Mouse (Mus musculus) neural tube, embryonic 14.5 days (tissue): ENCODE results near the gene Nme3. TPM values are rescaled to one million over a fixed set of nuclear protein-coding genes. Genes with fewer than 3 reads are reported as not detected.
"Not testable (repeated sequence)": the region's sequence is repeated elsewhere in the genome, so short reads cannot be mapped to it uniquely, and the experiment has no call there.

Experiments used
- ATAC-seq: fragments of 200-750 bp; cut with Nextera tagmentation; 2 replicates; pipeline ENCODE4 v1.8.0; 2017; ENCODE audit warnings: low read depth, mild to moderate bottlenecking, moderate TSS enrichment, moderate library complexity
- H3K27ac ChIP-seq: fragments of 300-500 bp; sonication (generic); 2 replicates; pipeline ENCODE4 v1.5.1; 2014; ENCODE audit warnings: low read depth, mild to moderate bottlenecking, control low read depth, low read length, moderate library complexity, mixed read lengths
- H3K27me3 ChIP-seq: fragments of 300-500 bp; sonication (generic); 2 replicates; pipeline ENCODE4 v1.6.1; 2014; ENCODE audit warnings: low read length; ENCODE audit not compliant: control insufficient read depth, insufficient read depth
- H3K36me3 ChIP-seq: fragments of 300-500 bp; sonication (generic); 2 replicates; pipeline ENCODE4 v1.6.1; 2014; ENCODE audit warnings: low read length, mixed read lengths; ENCODE audit not compliant: control insufficient read depth, insufficient read depth
- H3K4me1 ChIP-seq: fragments of 300-500 bp; sonication (generic); 2 replicates; pipeline ENCODE4 v1.6.1; 2014; ENCODE audit warnings: low read length; ENCODE audit not compliant: control insufficient read depth, insufficient read depth
- H3K4me2 ChIP-seq: fragments of 300-500 bp; sonication (generic); 2 replicates; pipeline ENCODE4 v1.6.1; 2014; ENCODE audit warnings: mild to moderate bottlenecking, low read depth, low read length, control low read depth
- H3K4me3 ChIP-seq: fragments of 300-500 bp; sonication (generic); 2 replicates; pipeline ENCODE4 v1.5.1; 2014; ENCODE audit warnings: low read depth, low read length, control low read depth, mixed read lengths
- H3K9ac ChIP-seq: fragments of 300-500 bp; sonication (generic); replicated peaks from 2 replicates; pipeline ENCODE4 v1.6.1; 2014; ENCODE audit warnings: low read depth, mild to moderate bottlenecking, control low read depth, low read length, mixed read lengths
- H3K9me3 ChIP-seq: fragments of 300-500 bp; sonication (generic); 2 replicates; pipeline ENCODE4 v1.6.1; 2016; ENCODE audit warnings: low read length; ENCODE audit not compliant: control insufficient read depth
- WGBS: fragments of 180-500 bp; shearing (Covaris S2); extraction: QIAGEN DNeasy Blood & Tissue Kit; methylation state at CpG from one replicate; pipeline ENCODE4 v1.1.7; 2014; 5-methylcytosine and 5-hydroxymethylcytosine counted together
- polyA plus RNA-seq: library from polyadenylated mRNA; unstranded; fragments of >200 nt; fragmentation: Nextera tagmentation; extraction: Ambion mirVana; gene quantifications from 2 replicates; pipeline ENCODE4 v1.2.1, GENCODE M21; 2014

The Nme3 gene
- polyA plus RNA-seq, 1 experiment from 2014 or later, result 115 TPM

- Histone ChIP-seq H3K9ac (peak overlapping the region; percentile 82), H3K4me2 (peak overlapping the region; percentile 77), H3K27ac (no peak overlapping the region), H3K4me1 (peaks cover 19% of the 10 kb centered on the region), H3K4me3 (peak overlapping the region; percentile 92), H3K27me3 (no peaks in the 10 kb centered on the region), H3K36me3 (no peaks in the 10 kb centered on the region), H3K9me3 (no peaks in the 10 kb centered on the region)
- no peak for ATAC-seq
Measured at GRCm38 (mm10) chr17:24935666-24936065, 39.4 kb downstream of the Nme3 start.

DNA sequence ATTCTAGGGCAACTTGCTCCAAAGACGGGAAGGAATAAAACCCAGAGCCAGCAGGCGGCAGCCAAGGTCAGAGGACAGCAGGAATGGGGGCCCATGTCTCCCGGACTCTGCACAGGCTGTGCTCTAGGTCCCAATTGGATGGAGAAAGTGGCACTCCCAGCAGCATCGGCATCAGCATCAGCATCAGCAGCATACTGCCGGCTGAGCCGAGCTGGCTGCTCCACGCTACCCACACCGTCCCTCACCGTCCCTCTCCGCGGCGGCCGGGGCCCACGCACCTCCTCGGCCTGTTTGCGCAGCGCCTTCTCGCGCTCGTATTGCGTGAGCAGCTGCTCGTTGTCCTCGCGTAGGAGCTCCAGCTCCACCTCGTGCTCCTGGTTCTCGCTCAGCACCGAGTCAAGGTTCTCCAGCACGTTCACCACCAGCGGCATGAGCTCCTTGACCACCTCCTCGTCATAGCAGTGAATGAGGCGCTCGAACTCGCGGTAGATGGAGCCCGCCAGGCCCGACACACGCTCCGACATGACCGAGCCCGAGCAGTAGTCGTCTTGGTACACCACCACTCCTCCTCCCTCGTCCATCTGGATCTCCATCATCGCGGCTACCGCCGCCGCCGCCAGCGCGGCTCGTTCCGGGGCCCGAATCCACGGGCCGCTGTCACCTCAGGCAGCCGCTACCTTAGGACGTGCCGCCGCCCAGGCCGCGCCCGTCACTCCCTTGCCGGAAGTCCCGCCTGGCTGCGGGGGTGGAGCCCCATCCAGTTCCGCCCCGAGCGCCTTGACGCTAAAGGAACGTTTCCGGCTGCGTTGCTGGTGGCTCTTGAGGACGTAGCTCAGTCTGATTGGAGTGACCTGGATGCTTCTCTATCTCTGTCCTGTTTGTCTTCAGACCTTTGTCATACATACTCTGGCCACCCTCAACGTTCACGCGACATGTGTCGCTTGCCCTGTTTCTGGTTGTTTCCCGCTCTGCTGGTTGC is 40.2 kb downstream of the Nme3 start, which contains the start of gene Mapk8ip3:
Gene Mapk8ip3, minus strand, starts transcription at position 719 of the 979 bp plus-strand sequence.
- Histone ChIP-seq H3K4me1 (peaks cover 19% of the 10 kb centered on the region), H3K9me3 (no peaks in the 10 kb centered on the region), H3K9ac (peak within 1 kb of the TSS; percentile 82), H3K27ac (peak within 1 kb of the TSS; percentile 83), H3K4me3 (peak within 1 kb of the TSS; percentile 92), H3K36me3 (no peaks in the 10 kb centered on the region), H3K4me2 (peak within 1 kb of the TSS; percentile 77), H3K27me3 (no peaks in the 10 kb centered on the region)
- peak; percentile 99 for ATAC-seq
- 1% methylated on average over 78 of the region's 78 CpGs for WGBS

DNA sequence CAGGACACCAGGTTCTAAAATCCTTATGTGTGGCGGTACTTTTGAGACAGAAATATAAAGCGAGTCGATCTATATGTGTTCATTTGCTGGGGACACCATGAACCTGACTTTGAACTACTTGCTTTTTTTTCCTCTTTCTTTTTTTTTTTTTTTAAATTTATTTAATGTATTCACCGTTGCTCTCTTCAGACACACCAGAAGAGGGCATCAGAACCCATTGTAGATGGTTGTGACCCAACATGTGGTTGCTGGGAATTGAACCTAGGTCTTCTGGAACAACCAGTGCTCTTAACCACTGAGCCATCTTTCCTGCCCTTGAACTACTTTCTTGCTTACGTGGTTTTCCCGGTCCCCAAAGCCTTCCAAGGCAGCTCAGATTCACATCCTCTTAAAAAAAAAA is 41.0 kb downstream of the Nme3 start:
- Histone ChIP-seq H3K36me3 (no peaks in the 10 kb centered on the region), H3K9ac (peak overlapping the region; percentile 53; the same call in 1 of the 2 replicates), H3K4me1 (peaks cover 19% of the 10 kb centered on the region), H3K27me3 (no peaks in the 10 kb centered on the region), H3K9me3 (no peaks in the 10 kb centered on the region), H3K27ac (peak overlapping the region; percentile 83), H3K4me3 (peak overlapping the region; percentile 92), H3K4me2 (peak overlapping the region; percentile 77)
- ATAC-seq, result no peak
- 47% methylated on average over 6 of the region's 6 CpGs for WGBS

DNA sequence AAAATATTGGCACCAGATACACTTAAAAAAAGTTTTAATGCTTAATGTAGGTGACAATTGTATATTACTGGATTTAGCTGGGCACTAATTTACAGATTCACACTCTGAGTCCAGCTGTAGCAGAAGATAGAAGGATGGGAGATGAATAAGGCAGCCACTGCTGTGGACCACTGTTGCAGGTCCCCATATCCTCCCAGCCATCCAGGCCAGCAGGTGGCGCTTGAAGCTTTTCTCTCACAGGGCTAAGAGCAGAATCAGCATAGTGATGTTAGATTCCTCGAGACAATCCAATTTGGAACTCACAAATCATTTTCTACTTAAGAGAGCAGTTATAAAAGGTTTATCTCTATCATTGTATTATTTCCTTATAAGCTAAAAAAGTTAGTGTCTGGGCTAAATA is 46.2 kb downstream of the Nme3 start:
- not testable (repeated sequence) for H3K4me1 ChIP-seq, H3K9ac ChIP-seq, H3K27me3 ChIP-seq, H3K27ac ChIP-seq, H3K4me2 ChIP-seq, H3K9me3 ChIP-seq, H3K4me3 ChIP-seq
- ATAC-seq, result 0 out of 2 replicates have a peak, but pooled peaks have one; percentile 69
- peaks cover 21% of the 10 kb centered on the region for H3K36me3 ChIP-seq
- WGBS, result 22% methylated on average over 2 of the region's 2 CpGs

- 87% methylated on average over 7 of the region's 7 CpGs for WGBS
- H3K9ac ChIP-seq, result no peak overlapping the region
- H3K4me2 ChIP-seq, result no peak overlapping the region
- H3K27me3 ChIP-seq, result no peaks in the 10 kb centered on the region
- H3K36me3 ChIP-seq, result peaks cover 22% of the 10 kb centered on the region
- no peaks in the 10 kb centered on the region for H3K9me3 ChIP-seq
- no peak overlapping the region for H3K27ac ChIP-seq
- no peak overlapping the region for H3K4me3 ChIP-seq
- no peaks in the 10 kb centered on the region for H3K4me1 ChIP-seq
- ATAC-seq, result no peak
Measured at GRCm38 (mm10) chr17:24943036-24943435, 46.7 kb downstream of the Nme3 start.

GRCm38 (mm10) chr17:24943589-24943988 is 47.3 kb downstream of the Nme3 start:
- not testable (repeated sequence) for H3K9ac ChIP-seq, H3K27me3 ChIP-seq, ATAC-seq, H3K27ac ChIP-seq, H3K9me3 ChIP-seq, H3K4me2 ChIP-seq, H3K4me1 ChIP-seq, H3K4me3 ChIP-seq
- 87% methylated on average over 1 of the region's 1 CpGs for WGBS
- H3K36me3 ChIP-seq, result peaks cover 27% of the 10 kb centered on the region

Other genes with a start within 250 kb of the Nme3 start
- gene Slc9a3r2, start 246.2 kb upstream of the Nme3 start, polyA plus RNA-seq, result 49.3 and 52.6 TPM in 2 replicates
- gene Npw, start 238.0 kb upstream of the Nme3 start, polyA plus RNA-seq, result not detected in 2 replicates
- 22.6 and 24.5 TPM in 2 replicates for gene Zfp598, start 226.8 kb upstream of the Nme3 start, polyA plus RNA-seq
- 154 and 196 TPM in 2 replicates for gene Syngr3, start 206.5 kb upstream of the Nme3 start, polyA plus RNA-seq
- gene Gfer, start 200.3 kb upstream of the Nme3 start, polyA plus RNA-seq, result 37.0 and 40.1 TPM in 2 replicates
- gene Noxo1, start 200.3 kb upstream of the Nme3 start, polyA plus RNA-seq, result 1.3 and 3.3 TPM in 2 replicates
- gene Tbl3, start 188.8 kb upstream of the Nme3 start, polyA plus RNA-seq, result 59.9 and 70.1 TPM in 2 replicates
- gene Rnf151, start 178.4 kb upstream of the Nme3 start, polyA plus RNA-seq, result not detected in 2 replicates
- 742 and 744 TPM in 2 replicates for gene Rps2, start 178.4 kb upstream of the Nme3 start, polyA plus RNA-seq
- gene Ndufb10, start 172.0 kb upstream of the Nme3 start, polyA plus RNA-seq, result 296 and 349 TPM in 2 replicates
- gene Rpl3l, start 168.7 kb upstream of the Nme3 start, polyA plus RNA-seq, result 0.20 TPM in 1 of 2 replicates, not detected in the other
- 21.5 and 27.7 TPM in 2 replicates for gene Msrb1, start 159.9 kb upstream of the Nme3 start, polyA plus RNA-seq
- 0.48 TPM in 1 of 2 replicates, not detected in the other for gene Hs3st6, start 143.5 kb upstream of the Nme3 start, polyA plus RNA-seq
- not detected in 2 replicates for gene Meiob, start 92.2 kb upstream of the Nme3 start, polyA plus RNA-seq
- gene Hagh, start 56.4 kb upstream of the Nme3 start, polyA plus RNA-seq, result 69.1 and 77.2 TPM in 2 replicates
- 24.4 and 27.6 TPM in 2 replicates for gene Fahd1, start 46.1 kb upstream of the Nme3 start, polyA plus RNA-seq
- gene Igfals, start 30.5 kb upstream of the Nme3 start, polyA plus RNA-seq, result not detected in 2 replicates
- gene Nubp2, start 10.2 kb upstream of the Nme3 start, polyA plus RNA-seq, result 69.2 and 75.7 TPM in 2 replicates
- 74.5 and 83.8 TPM in 2 replicates for gene Spsb3, start 9.9 kb upstream of the Nme3 start, polyA plus RNA-seq
- 21.4 and 23.7 TPM in 2 replicates for gene Eme2, start 1.4 kb upstream of the Nme3 start, polyA plus RNA-seq
- gene Mrps34, start 1.4 kb upstream of the Nme3 start, polyA plus RNA-seq, result 85.5 and 86.4 TPM in 2 replicates
- 88.5 and 93.4 TPM in 2 replicates for gene Mapk8ip3, start 40.5 kb downstream of the Nme3 start, polyA plus RNA-seq
- gene Jpt2, start 64.2 kb downstream of the Nme3 start, polyA plus RNA-seq, result 50.0 and 59.8 TPM in 2 replicates
- gene Cramp1l, start 119.3 kb downstream of the Nme3 start, polyA plus RNA-seq, result 9.2 and 10.1 TPM in 2 replicates
- gene Ift140, start 119.6 kb downstream of the Nme3 start, polyA plus RNA-seq, result 18.5 and 21.9 TPM in 2 replicates
- gene Tmem204, start 187.1 kb downstream of the Nme3 start, polyA plus RNA-seq, result 8.1 and 11.5 TPM in 2 replicates
- gene Telo2, start 219.5 kb downstream of the Nme3 start, polyA plus RNA-seq, result 46.4 and 51.6 TPM in 2 replicates
- gene Ptx4, start 224.3 kb downstream of the Nme3 start, polyA plus RNA-seq, result not detected in 2 replicates
- gene Clcn7, start 236.9 kb downstream of the Nme3 start, polyA plus RNA-seq, result 26.3 and 26.7 TPM in 2 replicates